Mouse (Mus musculus): ENCODE results near the gene Fam19a1.

DNA sequence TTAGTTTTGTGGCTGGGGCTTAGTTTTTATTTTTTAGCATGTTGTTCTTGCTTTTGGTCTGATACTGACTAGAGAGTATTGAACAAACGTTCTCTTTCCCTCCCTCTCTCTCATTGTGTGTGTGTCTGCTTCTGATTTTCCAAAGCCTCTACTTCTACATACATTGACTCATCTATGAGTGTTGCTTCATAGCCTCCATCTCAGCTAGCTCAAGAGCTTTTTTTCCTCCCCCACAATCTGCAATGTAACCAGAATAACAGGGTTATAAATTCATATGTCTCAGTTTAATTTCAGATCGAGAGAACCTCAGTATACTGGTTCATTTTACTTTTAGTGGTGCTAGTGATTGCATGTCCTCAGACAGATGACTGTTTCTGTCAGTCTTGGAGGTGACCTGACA lies 73.6 kb downstream of the Fam19a1 start:
- TF ChIP-seq CTCF (IDR thresholded peaks at IDR 0.05; ENCODE audit: extremely low read depth, insufficient read length, insufficient replicate concordance, low read depth, low read length) = no peak
- TF ChIP-seq POLR2A (IDR thresholded peaks at IDR 0.05; ENCODE audit: low read depth, low read length) = no peak
